Mouse (Mus musculus) CH12.LX (cell line): ENCODE measurements at regions not wholly inside any gene's neighbourhood (a gene's known extent, or its start where the extent isn't known, plus 50 kb on each side); places are given as distances from the start of the nearest gene placed in this dataset.

Experiments used
- CTCF ChIP-seq, 2 experiments: IDR thresholded peaks in 1 of 2; conservative IDR thresholded peaks in 1 of 2; 2 replicates each; pipeline ENCODE4 v1.5.1; 2011 to 2012; ENCODE audit warnings: low read depth in 2 of 2, low read length in 2 of 2, improper control_type of control experiment in 1 of 2, inconsistent platforms in 1 of 2, mild to moderate bottlenecking in 1 of 2, moderate library complexity in 1 of 2
- ELF1 ChIP-seq: IDR thresholded peaks from 2 replicates; pipeline ENCODE4 v1.6.1; 2014; ENCODE audit warnings: low read depth, mild to moderate bottlenecking, inconsistent platforms, low read length, improper control_type of control experiment
- EP300 ChIP-seq: IDR thresholded peaks from 2 replicates; pipeline ENCODE4 v1.6.1; 2011; ENCODE audit warnings: low read length, improper control_type of control experiment
- HCFC1 ChIP-seq: IDR thresholded peaks from 2 replicates; pipeline ENCODE4 v1.6.1; 2012; ENCODE audit warnings: low read depth, mild to moderate bottlenecking, inconsistent platforms, low read length, improper control_type of control experiment
- KAT2A ChIP-seq: IDR thresholded peaks from 2 replicates; pipeline ENCODE4 v1.6.1; 2012; ENCODE audit warnings: low read length, improper control_type of control experiment, inconsistent platforms; ENCODE audit not compliant: insufficient replicate concordance
- MAFK ChIP-seq: IDR thresholded peaks from 2 replicates; pipeline ENCODE4 v1.6.1; 2011; ENCODE audit warnings: low read length, improper control_type of control experiment; ENCODE audit not compliant: insufficient replicate concordance
- POLR2A ChIP-seq: IDR thresholded peaks from 2 replicates; pipeline ENCODE4 v1.6.1; 2011; ENCODE audit warnings: low read depth, mild to moderate bottlenecking, improper control_type of control experiment, low read length
- SIN3A ChIP-seq: IDR thresholded peaks from 2 replicates; pipeline ENCODE4 v1.6.1; 2012; ENCODE audit warnings: low read length, improper control_type of control experiment, inconsistent platforms

GRCm38 (mm10) chr11:89236904-89237303 is 65.2 kb downstream of the Nog start:
- no peak for TF ChIP-seq MAFK
- TF ChIP-seq POLR2A = no peak
- no peak for TF ChIP-seq SIN3A
- no peak for TF ChIP-seq ELF1
- TF ChIP-seq KAT2A = no peak
- TF ChIP-seq EP300 = no peak
- no peak for TF ChIP-seq CTCF (conservative IDR thresholded peaks at IDR 0.05 in 1 of 2, IDR thresholded peaks at IDR 0.05 in 1 of 2; ENCODE audit: low read depth in 2 of 2, low read length in 2 of 2)
- no peak for TF ChIP-seq HCFC1
